Mouse (Mus musculus) heart, embryonic 10.5 days (tissue): ENCODE data around the gene Prokr1. TPM values are rescaled to one million over a fixed set of nuclear protein-coding genes. Genes with fewer than 3 reads are reported as not detected.

Experiments used
- DNase-seq: peaks from one replicate; pipeline ENCODE4 v3.0.0-alpha.2; 2017; ENCODE audit warnings: low spot score
- H3K27ac ChIP-seq: fragments of 300-500 bp; sonication (generic); 2 replicates; pipeline ENCODE4 v1.5.1; 2016; ENCODE audit warnings: mild to moderate bottlenecking
- H3K27me3 ChIP-seq: fragments of 300-500 bp; sonication (generic); 2 replicates; pipeline ENCODE4 v1.6.1; 2016; ENCODE audit warnings: mild to moderate bottlenecking; ENCODE audit not compliant: poor library complexity, insufficient read depth, severe bottlenecking
- H3K36me3 ChIP-seq: fragments of 300-500 bp; sonication (generic); 2 replicates; pipeline ENCODE4 v1.6.1; 2016; ENCODE audit warnings: mild to moderate bottlenecking, moderate library complexity
- H3K4me1 ChIP-seq: fragments of 300-500 bp; sonication (generic); 2 replicates; pipeline ENCODE4 v1.6.1; 2016; ENCODE audit warnings: mild to moderate bottlenecking
- H3K4me3 ChIP-seq: fragments of 300-500 bp; sonication (generic); 2 replicates; pipeline ENCODE4 v1.5.1; 2016; ENCODE audit warnings: mild to moderate bottlenecking, moderate library complexity
- H3K9me3 ChIP-seq: fragments of 300-500 bp; sonication (generic); 2 replicates; pipeline ENCODE4 v1.6.1; 2016; ENCODE audit warnings: mild to moderate bottlenecking, moderate library complexity
- WGBS: fragments of 180-500 bp; shearing (Covaris S2); methylation state at CpG from one replicate; pipeline ENCODE4 v1.1.7; 2016; 5-methylcytosine and 5-hydroxymethylcytosine counted together
- polyA plus RNA-seq: library from polyadenylated mRNA; unstranded; fragments of >200 nt; fragmentation: Nextera tagmentation; extraction: Ambion mirVana; gene quantifications from 2 replicates; pipeline ENCODE4 v1.2.1, GENCODE M21; 2016

Gene Prokr1
- polyA plus RNA-seq, 1 experiment from 2014 or later: 3.0 TPM

GRCm38 (mm10) chr6:87553724-87554123 is 36.8 kb downstream of the Prokr1 start:
- no peaks in the 10 kb centered on the region for H3K36me3 ChIP-seq
- H3K27ac ChIP-seq: no peak overlapping the region
- no peaks in the 10 kb centered on the region for H3K9me3 ChIP-seq
- no peak overlapping the region for H3K4me3 ChIP-seq
- 74% methylated on average over 3 of the region's 3 CpGs for WGBS
- no peaks in the 10 kb centered on the region for H3K27me3 ChIP-seq
- no peaks in the 10 kb centered on the region for H3K4me1 ChIP-seq
- no peak for DNase-seq

- H3K4me3 ChIP-seq: no peak overlapping the region
- H3K36me3 ChIP-seq: no peaks in the 10 kb centered on the region
- no peaks in the 10 kb centered on the region for H3K27me3 ChIP-seq
- DNase-seq: no peak
- no peaks in the 10 kb centered on the region for H3K4me1 ChIP-seq
- no peak overlapping the region for H3K27ac ChIP-seq
- no peaks in the 10 kb centered on the region for H3K9me3 ChIP-seq
- WGBS: 45% methylated on average over 7 of the region's 7 CpGs
Measured at GRCm38 (mm10) chr6:87552054-87552807, 38.3 kb downstream of the Prokr1 start.

- 0 out of 2 replicates have a peak, but pooled peaks cover 2% of the 10 kb centered on the region for H3K9me3 ChIP-seq
- no peaks in the 10 kb centered on the region for H3K36me3 ChIP-seq
- no peak overlapping the region for H3K4me3 ChIP-seq
- no peak for DNase-seq
- 0 out of 2 replicates have a peak, but pooled peaks cover under 1% of the 10 kb centered on the region for H3K4me1 ChIP-seq
- H3K27ac ChIP-seq: no peak overlapping the region
- 80% methylated on average over 7 of the region's 7 CpGs for WGBS
- no peaks in the 10 kb centered on the region for H3K27me3 ChIP-seq
Measured at GRCm38 (mm10) chr6:87547836-87548235, 42.7 kb downstream of the Prokr1 start.

- DNase-seq: no peak
- no peaks in the 10 kb centered on the region for H3K36me3 ChIP-seq
- 0 out of 2 replicates have a peak, but pooled peaks cover 2% of the 10 kb centered on the region for H3K9me3 ChIP-seq
- 76% methylated on average over 4 of the region's 4 CpGs for WGBS
- H3K4me3 ChIP-seq: no peak overlapping the region
- 0 out of 2 replicates have a peak, but pooled peaks cover 4% of the 10 kb centered on the region for H3K4me1 ChIP-seq
- H3K27ac ChIP-seq: no peak overlapping the region
- no peaks in the 10 kb centered on the region for H3K27me3 ChIP-seq
Measured at GRCm38 (mm10) chr6:87547431-87547830, 43.1 kb downstream of the Prokr1 start.

GRCm38 (mm10) chr6:87545331-87546217 is 45.0 kb downstream of the Prokr1 start:
- Histone ChIP-seq H3K4me1 (peaks cover 10% of the 10 kb centered on the region; the same call in 1 of the 2 replicates), H3K27me3 (no peaks in the 10 kb centered on the region), H3K4me3 (no peak overlapping the region), H3K36me3 (no peaks in the 10 kb centered on the region), H3K9me3 (0 out of 2 replicates have a peak, but pooled peaks cover 2% of the 10 kb centered on the region), H3K27ac (no peak overlapping the region)
- 63% methylated on average over 1 of the region's 1 CpGs for WGBS
- peak; percentile 19 for DNase-seq

GRCm38 (mm10) chr6:87542027-87542426 is 48.5 kb downstream of the Prokr1 start:
- Histone ChIP-seq H3K27ac (no peak overlapping the region), H3K9me3 (0 out of 2 replicates have a peak, but pooled peaks cover 2% of the 10 kb centered on the region), H3K36me3 (no peaks in the 10 kb centered on the region), H3K27me3 (peaks cover 16% of the 10 kb centered on the region; the same call in 1 of the 2 replicates), H3K4me3 (no peak overlapping the region), H3K4me1 (peaks cover 15% of the 10 kb centered on the region; the same call in 1 of the 2 replicates)
- no peak for DNase-seq
- WGBS: 33% methylated on average over 9 of the region's 9 CpGs

- H3K9me3 ChIP-seq: 0 out of 2 replicates have a peak, but pooled peaks cover 2% of the 10 kb centered on the region
- H3K36me3 ChIP-seq: no peaks in the 10 kb centered on the region
- no peak overlapping the region for H3K27ac ChIP-seq
- DNase-seq: no peak
- 71% methylated on average over 6 of the region's 6 CpGs for WGBS
- peaks cover 24% of the 10 kb centered on the region; the same call in 1 of the 2 replicates for H3K27me3 ChIP-seq
- H3K4me3 ChIP-seq: no peak overlapping the region
- peaks cover 18% of the 10 kb centered on the region; the same call in 1 of the 2 replicates for H3K4me1 ChIP-seq
Measured at GRCm38 (mm10) chr6:87541171-87541571, 49.4 kb downstream of the Prokr1 start.

GRCm38 (mm10) chr6:87538376-87539270 is 51.9 kb downstream of the Prokr1 start:
- Histone ChIP-seq H3K27me3 (peaks cover 29% of the 10 kb centered on the region; the same call in 1 of the 2 replicates), H3K9me3 (no peaks in the 10 kb centered on the region), H3K4me1 (peaks cover 32% of the 10 kb centered on the region; the same call in 1 of the 2 replicates), H3K27ac (no peak overlapping the region), H3K4me3 (no peak overlapping the region), H3K36me3 (no peaks in the 10 kb centered on the region)
- 80% methylated on average over 15 of the region's 15 CpGs for WGBS
- DNase-seq: peak; percentile 39

GRCm38 (mm10) chr6:87537678-87538077 is 52.9 kb downstream of the Prokr1 start:
- no peak for DNase-seq
- WGBS: 64% methylated on average over 5 of the region's 5 CpGs
- peaks cover 29% of the 10 kb centered on the region; the same call in 1 of the 2 replicates for H3K27me3 ChIP-seq
- H3K4me1 ChIP-seq: peaks cover 30% of the 10 kb centered on the region; the same call in 1 of the 2 replicates
- H3K9me3 ChIP-seq: no peaks in the 10 kb centered on the region
- no peak overlapping the region for H3K4me3 ChIP-seq
- H3K27ac ChIP-seq: no peak overlapping the region
- H3K36me3 ChIP-seq: no peaks in the 10 kb centered on the region

GRCm38 (mm10) chr6:87536270-87536669 is 54.3 kb downstream of the Prokr1 start:
- 62% methylated on average over 8 of the region's 8 CpGs for WGBS
- no peaks in the 10 kb centered on the region for H3K9me3 ChIP-seq
- peaks cover 22% of the 10 kb centered on the region; the same call in 1 of the 2 replicates for H3K4me1 ChIP-seq
- H3K36me3 ChIP-seq: no peaks in the 10 kb centered on the region
- DNase-seq: no peak
- peaks cover 29% of the 10 kb centered on the region; the same call in 1 of the 2 replicates for H3K27me3 ChIP-seq
- no peak overlapping the region for H3K4me3 ChIP-seq
- H3K27ac ChIP-seq: no peak overlapping the region

GRCm38 (mm10) chr6:87535651-87536050 is 54.9 kb downstream of the Prokr1 start:
- H3K9me3 ChIP-seq: no peaks in the 10 kb centered on the region
- no peak overlapping the region for H3K27ac ChIP-seq
- no peak overlapping the region for H3K4me3 ChIP-seq
- no peak for DNase-seq
- peaks cover 22% of the 10 kb centered on the region; the same call in 1 of the 2 replicates for H3K4me1 ChIP-seq
- peaks cover 29% of the 10 kb centered on the region; the same call in 1 of the 2 replicates for H3K27me3 ChIP-seq
- WGBS: 56% methylated on average over 9 of the region's 9 CpGs
- H3K36me3 ChIP-seq: no peaks in the 10 kb centered on the region
